Mouse (Mus musculus) adrenal gland, postnatal 4 days (tissue): Measurements from ENCODE around the gene Bach2. TPM values are rescaled to one million over a fixed set of nuclear protein-coding genes. Genes with fewer than 3 reads are reported as not detected.
A peak's percentile ranks its signal among the peaks of the same experiment; 100 is the strongest.

Source experiments
- DNase-seq, 2 experiments: peaks; one replicate each; pipeline ENCODE4 v3.0.0; 2021 to 2022; ENCODE audit warnings: low spot score in 2 of 2, mixed read lengths in 2 of 2
- total RNA-seq, 2 experiments: library from RNA; stranded (reverse); gene quantifications; 2 replicates each; pipeline ENCODE4 v1.2.3; 2021

The Bach2 gene
- total RNA-seq, 2 experiments from 2014 or later = 14.1 to 14.4 TPM

DNA sequence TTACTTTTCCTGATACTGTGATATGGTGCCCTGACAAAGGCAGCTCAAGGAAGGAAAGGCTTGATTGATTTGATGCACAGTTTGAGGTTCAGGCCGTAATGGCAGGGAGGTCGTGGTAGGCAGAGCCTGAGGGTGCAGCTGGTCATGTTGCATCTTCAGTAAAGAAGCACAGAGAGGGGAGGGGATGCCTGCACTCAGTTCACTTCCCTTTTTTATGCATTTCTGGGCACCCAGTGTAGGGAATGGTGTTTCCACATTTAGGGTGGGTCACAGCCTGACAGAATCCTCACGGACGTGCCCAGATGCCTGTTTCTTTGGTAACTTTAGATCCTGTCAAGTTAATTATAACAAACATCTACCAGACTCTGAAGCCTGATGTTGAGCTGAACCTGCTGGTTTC, 306.9 kb downstream of the Bach2 start:
- DNase-seq = no peak

DNA sequence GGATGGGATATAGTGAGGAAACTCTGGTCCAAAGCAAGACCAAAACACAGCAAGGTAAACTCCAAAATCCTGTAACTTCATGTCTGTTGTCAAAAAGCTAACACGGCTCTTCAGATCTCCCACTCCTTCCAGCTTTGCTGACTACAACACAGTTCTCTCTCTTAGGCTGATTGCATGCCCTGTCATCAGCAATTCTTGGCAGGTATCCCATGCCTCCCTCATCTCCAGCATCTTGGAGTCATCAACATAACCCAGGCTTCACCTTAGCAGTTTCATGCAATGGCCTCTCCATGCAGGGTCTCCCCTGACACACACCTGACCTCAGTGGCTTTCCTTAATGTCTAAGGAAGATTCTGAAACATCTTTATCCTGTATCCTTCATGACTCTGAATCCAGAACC, 310.5 kb downstream of the Bach2 start:
- DNase-seq = no peak

DNA sequence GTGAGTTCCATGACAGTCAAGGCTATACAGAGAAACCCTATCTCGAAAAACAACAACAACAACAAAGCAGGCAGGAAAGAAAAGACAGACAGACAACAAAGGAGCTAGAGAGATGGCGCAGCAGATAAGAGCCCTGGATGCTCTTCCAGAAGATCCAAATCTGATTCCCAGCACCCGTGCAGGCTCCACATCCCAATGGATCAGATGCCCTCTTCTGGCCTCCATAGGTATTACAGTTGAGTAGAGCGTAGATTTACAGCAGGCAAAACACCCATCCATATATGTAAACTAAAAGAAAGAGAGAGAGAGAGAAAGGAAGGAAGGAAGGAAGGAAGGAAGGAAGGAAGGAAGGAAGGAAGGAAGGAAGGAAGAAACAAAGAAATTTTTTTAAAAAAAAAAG, 312.7 kb downstream of the Bach2 start:
- no peak for DNase-seq

DNA sequence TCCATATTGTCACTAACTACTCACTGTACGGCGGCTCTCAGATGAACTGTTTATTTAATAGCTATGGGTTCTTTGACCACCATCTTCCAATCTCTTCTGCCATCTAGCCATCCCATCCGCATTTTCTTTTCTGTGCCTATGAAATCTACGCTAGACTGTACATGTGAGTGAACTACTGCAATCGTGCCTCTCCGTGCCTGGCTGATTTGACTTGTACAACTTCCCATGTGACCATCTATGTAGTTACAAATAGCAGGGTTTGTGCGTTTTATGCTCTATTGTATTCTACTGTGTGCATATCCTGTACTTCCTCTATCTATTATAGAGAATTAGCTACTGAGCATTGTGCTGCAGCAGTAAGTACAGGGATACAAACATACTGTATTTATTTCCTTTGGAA, 316.9 kb downstream of the Bach2 start:
- DNase-seq = no peak

DNA sequence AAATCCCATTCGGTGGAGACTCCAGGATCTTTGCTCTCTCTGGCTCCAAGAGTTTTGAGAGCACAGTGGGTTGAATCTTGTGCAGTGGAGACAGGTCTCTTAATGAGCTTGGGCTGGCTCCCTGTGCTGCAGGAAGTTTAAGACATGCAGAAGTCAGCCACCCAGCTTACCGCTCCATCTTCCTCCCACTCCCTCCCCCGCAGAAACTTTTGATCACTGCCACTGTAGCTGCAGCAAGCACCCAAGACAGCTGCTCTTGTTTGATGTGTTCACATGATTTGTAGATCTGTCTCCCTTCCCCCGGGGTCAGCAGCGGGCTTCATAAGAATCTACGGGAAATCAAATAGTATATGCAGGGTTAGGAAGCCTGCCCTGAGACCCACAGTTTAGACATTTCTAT, 321.6 kb downstream of the Bach2 start:
- DNase-seq = no peak

DNA sequence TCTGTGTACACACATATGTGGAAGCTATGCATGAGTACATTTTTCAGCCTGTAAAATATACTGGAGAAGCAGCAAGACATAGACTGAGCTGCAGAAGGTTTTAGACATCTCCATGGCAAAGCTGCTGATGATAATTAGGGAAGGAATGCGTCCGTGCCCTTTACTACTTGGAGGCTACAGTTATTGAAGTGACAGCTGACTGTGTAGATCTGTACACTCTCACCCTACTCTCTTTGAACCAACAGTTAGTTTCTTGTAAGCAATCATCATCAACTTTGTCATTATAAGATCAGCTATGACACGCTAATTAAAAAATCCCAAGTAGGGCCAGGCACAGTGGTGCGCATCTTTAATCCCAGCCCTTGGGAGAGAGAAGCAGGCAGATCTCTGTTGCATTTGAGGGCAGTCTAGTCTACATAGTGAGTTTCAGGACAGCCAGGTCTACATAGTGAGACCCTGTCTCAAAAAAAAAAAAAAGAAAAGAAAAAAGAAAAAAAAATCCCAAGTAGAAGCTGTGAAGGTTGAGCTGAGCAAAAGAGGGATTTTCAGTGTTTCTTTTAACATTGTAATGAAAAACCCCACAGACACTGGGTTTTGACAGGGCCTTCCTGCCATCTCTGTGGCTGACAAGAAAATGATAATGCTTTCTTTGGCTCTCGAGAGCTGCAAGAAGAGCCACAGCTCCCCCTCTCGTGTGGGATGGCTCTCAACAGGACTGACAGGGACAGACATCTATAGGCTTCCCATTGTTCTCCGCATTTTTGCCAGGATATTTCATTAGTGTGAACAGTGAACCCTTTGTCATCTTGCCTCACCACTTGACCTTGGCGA, 322.3 kb downstream of the Bach2 start:
- DNase-seq = no peak

DNA sequence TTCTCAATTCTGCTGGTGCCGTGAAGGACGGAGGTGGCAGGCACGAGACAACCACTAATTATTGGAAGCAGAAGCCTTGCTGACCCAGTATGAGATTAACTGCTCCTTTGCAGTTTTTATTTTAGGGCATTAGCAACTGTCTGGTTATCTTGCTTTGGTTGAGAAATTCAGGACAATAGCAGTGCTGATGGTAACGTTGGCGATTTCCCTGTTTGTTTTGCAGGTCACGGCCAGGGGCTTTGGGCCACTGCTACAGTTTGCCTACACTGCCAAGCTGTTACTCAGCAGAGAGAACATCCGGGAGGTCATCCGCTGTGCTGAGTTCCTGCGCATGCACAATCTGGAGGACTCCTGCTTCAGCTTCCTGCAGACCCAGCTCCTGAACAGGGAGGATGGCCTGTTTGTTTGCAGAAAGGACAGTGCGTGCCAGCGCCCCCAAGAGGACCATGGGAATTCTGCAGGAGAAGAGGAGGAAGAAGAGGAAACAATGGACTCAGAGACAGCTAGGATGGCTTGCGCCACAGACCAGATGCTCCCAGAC, 323.0 kb downstream of the Bach2 start:
- DNase-seq = peak in 1 of 2 experiments; percentile 28

DNA sequence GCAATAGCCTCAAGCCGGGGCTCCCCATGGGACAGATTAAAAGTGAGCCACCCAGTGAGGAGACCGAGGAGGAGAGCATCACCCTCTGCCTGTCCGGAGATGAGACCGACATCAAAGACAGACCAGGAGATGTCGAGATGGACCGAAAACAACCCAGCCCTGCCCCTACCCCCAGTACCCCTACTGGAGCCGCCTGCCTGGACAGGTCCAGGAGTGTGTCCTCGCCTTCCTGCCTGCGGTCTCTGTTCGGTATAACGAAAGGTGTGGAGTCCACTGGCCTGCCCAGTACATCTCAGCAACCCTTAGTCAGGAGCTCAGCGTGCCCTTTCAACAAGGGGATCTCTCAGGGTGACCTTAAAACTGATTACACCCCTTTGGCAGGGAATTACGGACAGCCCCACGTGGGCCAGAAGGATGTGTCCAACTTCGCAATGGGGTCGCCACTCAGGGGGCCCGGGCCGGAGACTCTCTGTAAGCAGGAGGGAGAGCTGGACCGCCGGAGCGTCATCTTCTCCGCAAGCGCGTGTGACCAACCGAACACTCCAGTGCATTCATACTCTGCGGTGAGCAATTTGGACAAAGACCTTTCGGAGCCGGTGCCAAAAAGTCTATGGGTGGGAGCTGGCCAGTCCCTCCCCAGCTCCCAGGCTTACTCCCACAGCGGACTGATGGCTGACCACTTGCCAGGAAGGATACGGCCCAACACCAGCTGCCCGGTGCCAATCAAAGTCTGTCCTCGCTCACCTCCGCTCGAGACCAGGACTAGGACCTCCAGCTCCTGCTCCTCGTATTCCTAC, 323.9 kb downstream of the Bach2 start:
- DNase-seq = no peak

DNA sequence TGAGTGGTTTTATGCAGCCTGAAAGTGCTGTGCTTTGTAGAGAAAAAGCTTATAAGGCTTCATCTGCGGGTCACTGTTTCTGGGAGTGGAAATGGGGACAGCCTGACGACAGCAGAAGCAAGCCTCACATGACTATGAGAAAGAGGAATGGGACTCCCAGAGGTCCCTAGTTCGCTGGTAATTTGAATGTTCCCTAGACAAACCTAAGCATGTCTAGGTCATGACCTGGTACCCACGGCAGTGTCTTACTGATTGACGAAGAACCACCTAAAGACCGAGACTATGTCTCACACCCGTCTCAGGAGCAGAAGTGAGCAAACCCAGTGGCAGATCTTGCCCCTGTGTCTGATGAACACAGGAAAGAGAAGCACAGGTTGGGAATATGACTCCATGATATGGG, 325.8 kb downstream of the Bach2 start:
- DNase-seq = no peak

DNA sequence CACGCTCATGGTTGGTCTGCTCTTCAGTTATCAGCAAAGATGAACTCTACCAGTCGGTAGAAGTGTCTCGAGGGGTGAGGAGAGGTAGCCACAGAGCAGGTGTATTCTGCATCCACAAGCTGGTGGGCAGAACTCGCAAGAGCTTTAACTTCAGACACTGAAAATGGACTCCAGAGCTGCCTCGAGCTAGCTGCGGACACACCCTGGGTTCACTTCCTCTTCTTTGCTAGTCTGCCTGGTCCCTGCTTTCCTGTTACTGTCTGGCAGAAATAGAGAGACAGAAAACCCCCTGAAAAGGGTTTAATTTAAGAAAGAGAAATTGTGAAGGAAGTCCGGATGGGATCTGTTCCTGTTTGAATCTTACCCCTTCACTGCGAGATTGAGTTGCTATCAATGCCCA, 326.3 kb downstream of the Bach2 start:
- no peak for DNase-seq

DNA sequence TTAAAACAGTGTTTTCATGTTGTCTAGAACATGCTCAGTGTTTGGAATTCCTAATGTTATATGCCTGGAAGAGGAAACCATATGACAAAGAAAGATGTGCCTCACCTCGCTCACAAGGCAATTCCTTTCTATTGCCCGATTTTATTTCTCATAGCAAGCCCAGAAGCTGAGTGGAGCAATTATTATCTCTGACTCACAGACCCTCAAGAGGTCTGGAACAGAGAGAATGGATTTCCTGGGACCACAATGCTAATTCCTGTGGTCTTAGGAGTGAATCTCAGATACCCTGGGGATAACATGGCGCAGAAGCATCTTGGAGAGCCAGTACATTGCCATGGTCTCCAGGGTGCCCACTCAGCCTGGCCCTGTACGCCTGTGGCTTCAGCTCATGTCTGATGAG, 330.4 kb downstream of the Bach2 start:
- no peak for DNase-seq

DNA sequence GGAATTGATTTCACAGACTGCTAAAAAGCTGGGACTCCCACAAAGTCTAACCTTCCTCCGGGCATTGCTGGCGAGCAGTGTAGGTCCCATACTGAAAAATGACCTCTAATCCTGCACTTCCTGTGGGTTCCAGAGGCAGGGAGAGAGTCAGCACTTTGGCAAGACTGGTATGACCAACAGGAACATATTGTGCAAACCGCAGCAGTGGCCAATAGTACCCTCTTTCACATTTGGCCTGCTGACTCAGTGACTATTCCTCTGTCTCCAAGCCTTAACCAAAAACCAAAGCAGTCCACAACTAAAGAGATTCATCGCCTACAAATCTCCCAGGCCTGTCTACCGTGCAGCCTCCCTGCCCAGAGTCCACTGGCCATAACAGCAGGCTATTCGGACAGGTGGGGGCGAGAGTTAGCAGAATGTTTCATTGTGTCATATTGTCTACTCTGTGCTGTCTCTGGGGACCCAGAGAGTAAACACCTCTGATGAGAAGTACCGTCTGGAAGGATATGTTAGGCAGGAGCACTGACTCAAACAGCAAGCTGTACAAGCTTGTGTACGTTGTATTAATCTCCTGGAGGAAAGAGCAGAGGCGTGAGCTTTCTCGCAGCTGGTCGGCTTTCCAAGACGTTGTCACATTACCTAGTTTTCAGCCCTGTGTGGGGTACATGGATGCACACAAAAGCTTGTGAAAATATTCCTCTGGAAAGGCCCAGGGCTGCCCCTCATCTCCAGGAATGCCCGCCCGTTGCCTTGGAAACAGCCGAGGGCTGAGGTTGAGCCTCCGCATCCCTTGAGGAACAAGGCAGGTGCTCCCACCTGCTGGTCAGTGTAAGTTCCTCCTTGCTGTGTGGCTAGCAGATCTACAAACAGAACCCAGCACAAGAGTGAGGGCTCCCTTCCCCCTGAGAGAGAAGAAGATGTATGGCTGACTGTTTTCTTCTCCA, 331.7 kb downstream of the Bach2 start:
- no peak for DNase-seq

DNA sequence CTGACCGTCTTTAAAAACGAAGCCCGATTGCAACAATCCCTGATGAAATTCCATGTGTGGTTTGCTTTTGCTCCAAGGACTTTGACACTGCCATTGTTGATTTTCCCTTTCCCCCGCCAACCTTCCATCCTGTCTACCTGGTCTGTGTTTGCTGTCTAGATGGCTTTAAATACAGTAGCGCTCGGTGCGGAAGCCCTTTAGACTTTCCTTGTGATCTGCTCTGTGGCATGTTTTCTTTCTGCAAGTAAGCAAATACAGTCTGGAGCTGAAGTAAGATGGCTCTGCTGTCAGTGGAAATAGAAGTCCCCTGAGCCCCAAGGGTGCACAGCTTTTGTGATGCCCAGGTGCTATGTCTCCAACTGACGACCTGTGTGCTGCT, 332.3 kb downstream of the Bach2 start:
- DNase-seq = no peak

DNA sequence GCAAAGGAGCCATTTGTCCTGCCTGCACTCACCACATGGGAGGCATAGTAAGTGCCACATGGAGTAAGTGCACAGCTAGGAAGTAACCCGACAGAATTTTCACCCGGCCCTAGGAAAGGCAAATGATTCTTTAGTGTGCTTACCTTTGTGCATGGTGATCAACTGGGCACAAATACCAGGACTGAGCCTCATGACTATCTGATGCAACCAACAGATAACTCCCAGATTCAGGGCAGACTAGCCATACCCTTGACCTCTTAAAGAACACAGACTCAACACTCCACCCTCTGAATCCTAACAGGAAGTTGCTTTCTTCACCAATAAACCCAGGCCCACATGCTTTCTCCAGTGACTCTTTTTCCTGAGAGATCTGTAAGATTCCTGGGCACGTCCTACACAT, 332.8 kb downstream of the Bach2 start:
- DNase-seq = no peak

DNA sequence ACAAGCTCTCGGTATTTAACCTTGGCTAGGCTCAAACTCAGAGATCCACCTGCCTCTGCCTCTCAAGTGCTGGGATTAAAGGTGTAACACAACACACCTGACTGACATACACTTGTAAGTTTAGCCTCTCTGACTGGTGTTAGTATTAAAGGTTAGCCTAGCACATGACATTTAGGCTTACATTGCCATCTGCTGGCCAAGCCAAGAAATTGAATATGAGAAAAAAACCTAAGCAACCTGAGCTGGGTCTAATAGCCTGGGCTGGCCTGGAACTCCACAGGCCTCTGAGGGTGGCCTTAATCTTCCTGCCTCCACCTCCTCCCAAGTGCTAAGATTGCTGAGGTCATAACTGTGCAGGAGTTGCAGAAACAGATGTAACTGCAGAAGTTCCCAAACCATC, 333.5 kb downstream of the Bach2 start:
- DNase-seq = no peak

DNA sequence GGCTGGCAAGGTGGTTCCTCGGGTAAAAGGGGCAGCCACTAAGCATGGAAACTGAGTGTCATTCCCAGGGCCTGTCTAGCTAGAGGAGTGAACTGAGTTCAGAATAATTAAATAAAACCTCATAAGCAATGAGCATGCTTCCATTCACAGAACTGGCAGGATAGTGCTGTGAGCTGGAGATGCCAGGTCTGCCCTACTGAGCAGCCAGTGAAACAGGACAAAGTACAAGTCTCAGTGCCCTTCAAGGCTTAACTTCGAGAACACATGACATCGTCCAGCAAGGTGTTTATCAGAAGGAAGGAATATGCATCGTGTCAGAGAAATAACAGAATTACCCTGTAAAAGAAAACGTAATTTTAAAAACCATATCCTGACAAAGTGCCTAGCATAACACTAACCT, 335.0 kb downstream of the Bach2 start:
- DNase-seq = no peak

DNA sequence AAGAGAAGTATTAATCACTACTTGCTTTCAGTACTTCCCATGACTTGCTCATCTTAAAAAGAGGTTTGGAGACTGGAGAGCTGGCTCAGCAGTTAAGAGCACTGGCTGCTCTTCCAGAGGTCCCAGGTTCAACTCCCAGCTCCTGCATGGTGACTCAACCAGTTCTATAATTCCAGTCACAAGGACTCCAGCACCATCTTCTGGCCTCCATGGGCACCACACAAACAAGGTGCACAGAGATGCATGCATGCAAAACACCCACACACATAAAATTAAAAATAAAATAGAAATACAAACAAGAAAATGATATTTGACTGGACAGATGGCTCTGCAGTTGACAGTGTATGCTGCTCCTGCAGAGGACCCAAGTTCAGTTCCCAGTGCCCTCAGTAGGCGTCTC, 336.0 kb downstream of the Bach2 start:
- DNase-seq = no peak

DNA sequence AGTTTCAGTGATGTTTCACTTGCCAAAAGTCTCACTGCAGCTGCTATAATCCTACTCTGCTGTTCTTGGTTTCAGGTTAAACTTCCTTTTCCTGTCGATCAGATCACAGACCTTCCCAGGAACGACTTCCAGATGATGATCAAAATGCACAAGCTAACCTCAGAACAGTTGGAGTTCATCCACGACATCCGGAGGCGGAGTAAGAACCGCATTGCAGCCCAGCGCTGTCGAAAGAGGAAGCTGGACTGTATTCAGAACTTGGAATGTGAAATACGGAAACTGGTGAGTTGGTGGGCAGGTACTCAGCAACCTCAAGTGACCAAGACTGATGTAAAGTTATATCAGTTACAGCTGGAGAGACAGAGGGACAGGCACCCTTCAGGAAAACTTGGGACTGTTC, 336.6 kb downstream of the Bach2 start:
- no peak for DNase-seq

DNA sequence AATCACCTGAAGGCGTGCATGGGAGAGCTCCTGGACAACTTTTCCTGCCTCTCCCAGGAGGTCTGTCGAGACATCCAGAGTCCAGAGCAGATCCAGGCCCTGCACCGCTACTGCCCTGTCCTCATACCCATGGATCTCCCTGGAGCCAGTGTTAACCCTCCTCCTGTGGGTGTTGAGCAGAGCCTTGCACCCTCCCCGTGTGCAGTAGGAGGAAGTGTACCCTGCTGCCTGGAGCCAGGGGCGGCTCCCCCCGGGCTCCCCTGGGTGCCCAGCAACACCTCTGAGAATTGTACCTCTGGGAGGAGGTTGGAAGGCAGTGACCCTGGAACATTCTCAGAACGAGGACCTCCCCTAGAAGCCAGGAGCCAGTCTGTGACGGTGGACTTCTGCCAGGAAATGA, 341.2 kb downstream of the Bach2 start:
- DNase-seq = no peak

DNA sequence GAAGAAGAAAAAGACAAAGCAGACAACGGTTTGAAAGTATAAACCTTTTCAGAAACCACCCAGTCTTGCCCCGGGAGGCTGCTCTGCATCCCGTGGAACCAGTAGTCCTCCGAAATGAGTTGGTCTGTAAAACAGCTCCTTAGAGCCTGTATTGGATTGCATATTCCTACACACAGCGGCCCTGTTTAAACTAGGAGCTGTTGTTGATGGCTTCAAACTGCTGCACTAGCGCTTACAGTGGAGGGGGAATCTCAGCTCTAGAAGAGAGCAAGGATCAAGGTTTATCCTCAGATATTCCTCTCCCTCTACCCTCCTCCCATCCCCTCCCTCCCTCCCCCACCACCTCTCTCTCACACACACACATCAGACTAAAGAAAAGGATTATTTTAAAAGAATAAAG, 345.6 kb downstream of the Bach2 start:
- DNase-seq = no peak

DNA sequence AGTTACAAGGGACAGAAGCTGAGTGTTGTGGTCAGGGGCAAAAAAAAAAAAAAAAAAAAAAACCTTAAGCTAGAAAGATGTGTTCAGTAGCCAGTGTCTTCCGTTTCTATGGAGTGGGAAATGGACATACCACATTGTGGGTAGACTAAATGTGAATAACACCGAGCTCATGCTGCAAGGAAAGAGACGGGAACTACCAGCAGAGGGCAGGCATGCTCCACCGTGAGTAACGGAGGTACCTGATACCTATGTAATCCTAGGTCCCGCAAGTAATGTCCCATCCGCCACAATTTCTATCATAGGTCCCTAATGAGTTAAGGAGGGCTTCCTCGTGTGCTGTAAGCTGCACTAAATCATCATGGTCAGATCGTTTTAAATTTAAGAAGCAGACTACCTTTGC, 348.0 kb downstream of the Bach2 start:
- DNase-seq = peak in 1 of 2 experiments; percentile 28
